Mouse (Mus musculus) stomach, postnatal 0 days (tissue): ENCODE results near the gene Actr1a.

Experiments
- CTCF ChIP-seq: IDR thresholded peaks from 2 replicates; pipeline ENCODE4 v1.5.1; 2016; ENCODE audit warnings: antibody characterized with exemption, low read depth, mild to moderate bottlenecking, moderate library complexity
- EP300 ChIP-seq: optimal IDR thresholded peaks from 2 replicates; pipeline ENCODE3; 2016; ENCODE audit warnings: antibody characterized with exemption

- TF ChIP-seq CTCF, result no peak; the same call in 1 of the 2 replicates
- no peak for TF ChIP-seq EP300
These were observed at the start of gene Actr1a for GRCm38 (mm10) chr19:46395109-46396009.
